8 mouse cellular contexts compared by ENCODE assay signal in genomic region chr4:101349413-101349812, GRCm38 (mm10).
DNase-seq lines count a peak whose midpoint lies in the region; ATAC-seq and TF ChIP-seq lines count a peak whose summit lies in the region.

No protein-coding gene starts in this region.

- TF ChIP-seq POLR2A in brain, embryonic 14.5 days (IDR thresholded peaks at IDR 0.05; ENCODE audit: borderline replicate concordance, extremely low read depth, insufficient read depth, insufficient read length, poor library complexity, severe bottlenecking), result no peak

- TF ChIP-seq CTCF in brain, embryonic 14.5 days (IDR thresholded peaks at IDR 0.05; ENCODE audit: borderline replicate concordance, extremely low read depth, insufficient read depth, insufficient read length), result peak; percentile 59; the same call in 1 of the 2 replicates

- DNase-seq in frontal cortex, postnatal 36 days (ENCODE audit: low spot score in 2 of 2), result peak; percentile 28 to 65
- no peak for DNase-seq in frontal cortex, postnatal 25 days (ENCODE audit: low spot score in 2 of 2)
- peak; percentile 60 for DNase-seq in ovary, postnatal 14 days (ENCODE audit: low spot score)
- DNase-seq in ovary, postnatal 36 days (ENCODE audit: low spot score), result no peak
- DNase-seq in brain, embryonic 14.5 days (ENCODE audit: low read depth), result peak; percentile 82
- peak; percentile 79 for DNase-seq in lung, postnatal 25 days (ENCODE audit: low spot score)
- DNase-seq in ovary, postnatal 10 days (ENCODE audit: low spot score), result no peak

- peak; percentile 86 for ATAC-seq in granulocyte monocyte progenitor cell, adult 5-6 weeks (replicated peaks; ENCODE audit: poor library complexity, severe bottlenecking)

Comparison
In these comparisons a context has a peak if more than half of its experiments do, and no peak if none do; other contexts are left out.
1. DNase-seq: peak in frontal cortex, postnatal 36 days (2 of 2), ovary, postnatal 14 days (single experiment), brain, embryonic 14.5 days (single experiment) and lung, postnatal 25 days (single experiment); none in frontal cortex, postnatal 25 days (0 of 2), ovary, postnatal 36 days (single experiment) and ovary, postnatal 10 days (single experiment).